Mouse (Mus musculus): ENCODE measurements around the gene Galr2. TPM values are rescaled to one million over a fixed set of nuclear protein-coding genes. Genes with fewer than 3 reads are reported as not detected.

Gene Galr2
- polyA plus RNA-seq, 1 experiment, result 0.85 TPM

GRCm38 (mm10) chr11:116241744-116242235 lies 38.9 kb upstream of the Galr2 start:
- H3K27me3 ChIP-seq (ENCODE audit: control insufficient read depth, insufficient read depth, insufficient read length), result no peaks in the 10 kb centered on the region
- H3ac ChIP-seq (ENCODE audit: control insufficient read depth, insufficient read length, low read depth), result no peak overlapping the region
- no peaks in the 10 kb centered on the region for H3K79me3 ChIP-seq (ENCODE audit: low read depth)
- TF ChIP-seq CEBPB (IDR thresholded peaks at IDR 0.05; ENCODE audit: low read depth) (no peak), CTCF (IDR thresholded peaks at IDR 0.05; ENCODE audit: control insufficient read depth, insufficient read depth, insufficient read length) (no peak), USF1 (IDR thresholded peaks at IDR 0.05; ENCODE audit: low read depth) (no peak), MAX (IDR thresholded peaks at IDR 0.05) (no peak), FOSL1 (IDR thresholded peaks at IDR 0.05; ENCODE audit: insufficient read depth, low read length, poor library complexity, severe bottlenecking) (no peak), MYOG (IDR thresholded peaks at IDR 0.05; ENCODE audit: control insufficient read depth, extremely low read depth, insufficient read length) (no peak), MYOD1 (IDR thresholded peaks at IDR 0.05; ENCODE audit: control insufficient read depth, insufficient read length, low read depth) (no peak)
- H3K4me3 ChIP-seq (ENCODE audit: insufficient read depth, poor library complexity, severe bottlenecking), result no peak overlapping the region
- no peaks in the 10 kb centered on the region for H3K79me2 ChIP-seq (ENCODE audit: control insufficient read depth, insufficient read depth)
- H3K36me3 ChIP-seq (ENCODE audit: control insufficient read depth, insufficient read depth), result peaks cover 23% of the 10 kb centered on the region

GRCm38 (mm10) chr11:116244580-116244979 lies 36.2 kb upstream of the Galr2 start:
- Histone ChIP-seq H3ac (ENCODE audit: control insufficient read depth, insufficient read length, low read depth) (no peak overlapping the region), H3K36me3 (ENCODE audit: control insufficient read depth, insufficient read depth) (peaks cover 50% of the 10 kb centered on the region), H3K4me3 (ENCODE audit: insufficient read depth, poor library complexity, severe bottlenecking) (no peak overlapping the region), H3K27me3 (ENCODE audit: control insufficient read depth, insufficient read depth, insufficient read length) (no peaks in the 10 kb centered on the region), H3K79me2 (ENCODE audit: control insufficient read depth, insufficient read depth) (no peaks in the 10 kb centered on the region), H3K79me3 (ENCODE audit: low read depth) (no peaks in the 10 kb centered on the region)
- no peak for TF ChIP-seq MYOD1 (IDR thresholded peaks at IDR 0.05; ENCODE audit: control insufficient read depth, insufficient read length, low read depth)
- TF ChIP-seq CEBPB (IDR thresholded peaks at IDR 0.05; ENCODE audit: low read depth), result no peak
- TF ChIP-seq FOSL1 (IDR thresholded peaks at IDR 0.05; ENCODE audit: insufficient read depth, low read length, poor library complexity, severe bottlenecking), result no peak
- no peak for TF ChIP-seq USF1 (IDR thresholded peaks at IDR 0.05; ENCODE audit: low read depth)
- TF ChIP-seq MYOG (IDR thresholded peaks at IDR 0.05; ENCODE audit: control insufficient read depth, extremely low read depth, insufficient read length), result no peak
- TF ChIP-seq CTCF (IDR thresholded peaks at IDR 0.05; ENCODE audit: control insufficient read depth, insufficient read depth, insufficient read length), result no peak
- no peak for TF ChIP-seq MAX (IDR thresholded peaks at IDR 0.05)

GRCm38 (mm10) chr11:116245616-116246015 lies 35.1 kb upstream of the Galr2 start:
- Histone ChIP-seq H3K4me3 (ENCODE audit: insufficient read depth, poor library complexity, severe bottlenecking) (no peak overlapping the region), H3K79me3 (ENCODE audit: low read depth) (no peaks in the 10 kb centered on the region), H3K36me3 (ENCODE audit: control insufficient read depth, insufficient read depth) (peaks cover 59% of the 10 kb centered on the region), H3K79me2 (ENCODE audit: control insufficient read depth, insufficient read depth) (no peaks in the 10 kb centered on the region), H3ac (ENCODE audit: control insufficient read depth, insufficient read length, low read depth) (no peak overlapping the region), H3K27me3 (ENCODE audit: control insufficient read depth, insufficient read depth, insufficient read length) (no peaks in the 10 kb centered on the region)
- no peak for TF ChIP-seq USF1 (IDR thresholded peaks at IDR 0.05; ENCODE audit: low read depth)
- TF ChIP-seq MAX (IDR thresholded peaks at IDR 0.05), result no peak
- no peak for TF ChIP-seq MYOD1 (IDR thresholded peaks at IDR 0.05; ENCODE audit: control insufficient read depth, insufficient read length, low read depth)
- no peak for TF ChIP-seq FOSL1 (IDR thresholded peaks at IDR 0.05; ENCODE audit: insufficient read depth, low read length, poor library complexity, severe bottlenecking)
- no peak for TF ChIP-seq MYOG (IDR thresholded peaks at IDR 0.05; ENCODE audit: control insufficient read depth, extremely low read depth, insufficient read length)
- no peak for TF ChIP-seq CTCF (IDR thresholded peaks at IDR 0.05; ENCODE audit: control insufficient read depth, insufficient read depth, insufficient read length)
- TF ChIP-seq CEBPB (IDR thresholded peaks at IDR 0.05; ENCODE audit: low read depth), result no peak

- Histone ChIP-seq H3ac (ENCODE audit: control insufficient read depth, insufficient read length, low read depth) (no peak overlapping the region), H3K27me3 (ENCODE audit: control insufficient read depth, insufficient read depth, insufficient read length) (no peaks in the 10 kb centered on the region), H3K4me3 (ENCODE audit: insufficient read depth, poor library complexity, severe bottlenecking) (no peak overlapping the region), H3K79me2 (ENCODE audit: control insufficient read depth, insufficient read depth) (no peaks in the 10 kb centered on the region), H3K36me3 (ENCODE audit: control insufficient read depth, insufficient read depth) (peaks cover 76% of the 10 kb centered on the region), H3K79me3 (ENCODE audit: low read depth) (no peaks in the 10 kb centered on the region)
- TF ChIP-seq MYOG (IDR thresholded peaks at IDR 0.05; ENCODE audit: control insufficient read depth, extremely low read depth, insufficient read length) (no peak), USF1 (IDR thresholded peaks at IDR 0.05; ENCODE audit: low read depth) (no peak), MYOD1 (IDR thresholded peaks at IDR 0.05; ENCODE audit: control insufficient read depth, insufficient read length, low read depth) (no peak), MAX (IDR thresholded peaks at IDR 0.05) (no peak), FOSL1 (IDR thresholded peaks at IDR 0.05; ENCODE audit: insufficient read depth, low read length, poor library complexity, severe bottlenecking) (no peak), CTCF (IDR thresholded peaks at IDR 0.05; ENCODE audit: control insufficient read depth, insufficient read depth, insufficient read length) (no peak), CEBPB (IDR thresholded peaks at IDR 0.05; ENCODE audit: low read depth) (no peak)
Measured at GRCm38 (mm10) chr11:116247502-116248222, 33.1 kb upstream of the Galr2 start.

GRCm38 (mm10) chr11:116250898-116251297 lies 29.8 kb upstream of the Galr2 start:
- peaks cover 85% of the 10 kb centered on the region for H3K36me3 ChIP-seq (ENCODE audit: control insufficient read depth, insufficient read depth)
- H3ac ChIP-seq (ENCODE audit: control insufficient read depth, insufficient read length, low read depth), result no peak overlapping the region
- no peak overlapping the region for H3K4me3 ChIP-seq (ENCODE audit: insufficient read depth, poor library complexity, severe bottlenecking)
- H3K79me2 ChIP-seq (ENCODE audit: control insufficient read depth, insufficient read depth), result peaks cover 7% of the 10 kb centered on the region
- TF ChIP-seq CTCF (IDR thresholded peaks at IDR 0.05; ENCODE audit: control insufficient read depth, insufficient read depth, insufficient read length) (no peak), CEBPB (IDR thresholded peaks at IDR 0.05; ENCODE audit: low read depth) (no peak), MAX (IDR thresholded peaks at IDR 0.05) (no peak), FOSL1 (IDR thresholded peaks at IDR 0.05; ENCODE audit: insufficient read depth, low read length, poor library complexity, severe bottlenecking) (no peak), MYOG (IDR thresholded peaks at IDR 0.05; ENCODE audit: control insufficient read depth, extremely low read depth, insufficient read length) (no peak)
- H3K79me3 ChIP-seq (ENCODE audit: low read depth), result no peaks in the 10 kb centered on the region
- no peaks in the 10 kb centered on the region for H3K27me3 ChIP-seq (ENCODE audit: control insufficient read depth, insufficient read depth, insufficient read length)
